Mouse (Mus musculus): ENCODE results near the gene Cct2.
A peak's percentile ranks its signal among the peaks of the same experiment; 100 is the strongest.
"Not testable (repeated sequence)": the region's sequence is repeated elsewhere in the genome, so short reads cannot be mapped to it uniquely, and the experiment has no call there.

Gene Cct2

DNA sequence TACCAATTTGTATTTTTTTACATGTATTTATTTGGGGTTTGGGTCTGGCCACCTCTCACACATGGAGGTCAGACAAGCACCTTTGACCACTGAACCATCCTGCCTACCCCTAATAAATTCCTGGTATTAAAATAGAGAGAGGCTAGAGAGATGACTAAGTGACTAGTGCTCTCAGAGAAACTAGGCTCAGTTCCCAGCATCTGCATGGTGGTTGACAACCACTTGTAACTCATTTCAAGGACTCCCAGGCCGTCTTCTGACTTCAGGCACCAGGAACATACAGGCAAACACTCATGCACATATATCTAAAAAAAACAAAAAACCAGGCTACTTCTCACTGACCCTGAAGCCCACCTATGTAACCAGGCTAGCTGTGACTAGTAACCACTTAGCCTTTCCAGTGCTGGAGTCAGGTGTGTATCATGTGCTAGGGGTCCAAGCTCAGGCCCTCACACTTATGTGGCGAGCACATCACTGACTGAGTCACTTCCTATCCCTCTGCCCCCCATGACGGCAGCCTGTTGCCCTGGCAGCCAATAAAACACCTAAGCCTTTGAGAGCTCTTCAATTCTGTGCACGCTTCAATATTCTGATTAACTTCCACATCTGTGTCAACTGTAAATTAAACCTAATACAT is 13.5 kb downstream of the Cct2 start:
- no peak for DNase-seq

DNA sequence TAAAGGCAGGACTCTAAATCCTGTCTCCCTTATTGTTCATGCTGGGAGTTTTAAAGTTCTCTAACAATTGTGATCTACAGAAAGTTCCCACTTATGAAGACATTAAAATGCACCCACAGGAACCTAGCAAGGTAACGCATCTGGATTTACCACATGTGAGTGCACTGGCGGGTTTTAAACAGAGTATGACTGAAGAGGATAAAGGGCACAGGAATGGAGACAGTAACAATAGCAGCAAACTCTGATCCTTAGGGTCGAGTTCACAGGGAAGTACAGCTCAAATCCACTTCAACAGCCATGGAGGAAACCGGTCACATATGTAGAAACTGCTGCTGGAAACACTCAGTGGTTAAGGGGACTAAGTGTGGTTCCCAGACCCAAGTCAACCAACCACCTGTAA is 14.4 kb downstream of the Cct2 start:
- DNase-seq, result no peak

- no peak for DNase-seq
Observed at GRCm38 (mm10) chr10:117045175-117046056, 18.2 kb downstream of the Cct2 start, which contains the start of gene Lrrc10. Lrrc10 (plus strand) TSS chr10:117045341.

DNA sequence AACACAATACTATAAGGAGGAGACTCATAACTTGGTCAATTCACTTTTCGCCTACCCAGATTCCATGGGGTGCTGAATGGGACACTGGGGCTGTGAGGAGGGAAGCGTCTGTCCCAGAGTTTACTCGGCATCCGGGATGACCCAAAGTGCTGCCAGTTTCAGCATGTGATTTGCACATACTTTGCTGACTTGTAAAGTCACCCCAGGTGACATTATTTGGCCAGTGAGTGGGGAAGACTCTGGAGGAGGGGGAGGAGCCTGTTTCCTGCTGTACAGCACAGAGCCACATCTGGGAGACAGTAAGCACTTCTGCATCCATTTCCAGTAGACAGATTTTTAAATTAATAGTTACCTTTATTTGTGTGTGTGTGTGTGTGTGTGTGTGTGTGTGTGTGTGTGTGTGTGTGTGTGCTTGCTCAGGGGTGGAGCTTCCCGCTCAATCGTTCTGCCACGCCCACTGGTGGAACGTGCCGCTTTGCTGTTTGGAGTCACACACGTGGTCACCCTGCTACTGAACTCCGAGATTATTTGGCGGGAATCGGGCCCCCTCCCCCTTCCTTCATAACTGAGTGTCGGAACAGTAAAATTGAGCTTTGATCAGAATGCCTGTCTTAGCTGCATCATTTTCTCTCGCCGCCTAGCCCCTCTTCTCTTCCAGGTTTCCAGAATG is 20.0 kb downstream of the Cct2 start:
- not testable (repeated sequence) for DNase-seq

DNA sequence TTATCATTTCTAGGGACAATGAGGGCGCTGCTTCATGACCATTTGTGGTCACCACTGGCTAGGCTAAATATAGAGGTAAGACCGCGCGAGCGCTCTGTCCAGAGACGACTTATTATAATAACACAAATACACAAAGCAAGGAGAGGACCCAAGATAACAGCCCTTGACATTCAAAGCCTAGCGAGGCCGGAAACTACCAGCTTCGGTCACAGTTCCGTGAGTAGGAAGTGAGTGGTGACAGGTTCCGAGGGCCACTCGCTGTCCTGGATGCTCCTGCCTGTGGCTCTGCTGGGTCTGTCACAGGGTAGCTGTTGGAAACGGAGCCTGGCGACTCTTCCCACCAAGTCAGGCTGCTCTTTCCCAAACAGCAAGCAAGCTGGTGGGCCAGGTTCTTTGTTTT is 21.3 kb downstream of the Cct2 start:
- no peak for DNase-seq

DNA sequence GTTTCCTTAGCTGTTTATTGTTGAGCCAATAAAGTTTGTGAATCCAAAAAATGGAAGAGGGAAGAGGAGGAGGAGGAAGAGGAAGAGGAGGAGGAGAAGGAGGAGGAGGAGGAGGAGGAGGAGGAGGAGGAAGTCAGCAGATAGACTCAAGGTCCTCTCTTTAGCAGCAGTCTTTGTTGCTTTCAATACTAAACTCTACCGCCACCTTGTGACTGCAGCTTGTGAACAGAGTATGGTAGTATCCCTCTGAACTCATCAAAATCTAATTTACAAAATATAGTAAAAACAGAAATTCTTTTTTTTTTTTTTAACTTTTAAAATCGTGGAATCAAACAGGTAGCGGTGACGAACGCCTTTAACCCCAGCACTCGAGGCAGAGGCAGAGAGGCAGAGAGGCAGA is 23.3 kb downstream of the Cct2 start:
- DNase-seq, result no peak

DNA sequence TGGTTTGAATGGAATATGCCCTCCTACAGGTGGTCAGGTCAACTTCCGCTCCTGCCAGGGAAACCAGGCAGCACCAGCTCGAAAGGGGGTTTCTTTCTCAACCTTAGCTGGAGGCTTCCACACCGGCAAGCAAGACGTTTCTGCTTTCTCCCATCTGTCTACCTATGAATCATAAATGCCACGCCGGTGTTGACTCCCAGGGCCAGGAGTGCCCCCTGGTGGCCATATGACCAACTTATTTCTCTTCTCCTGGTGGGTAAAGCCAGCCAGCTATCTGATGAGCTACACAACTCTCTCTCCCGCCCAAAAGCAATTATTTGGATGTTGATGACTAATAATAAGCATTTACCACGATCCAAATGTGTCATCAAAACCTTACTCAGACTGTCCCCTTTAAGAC is 29.8 kb downstream of the Cct2 start:
- DNase-seq, result peak; percentile 86

- DNase-seq, result no peak
Observed at GRCm38 (mm10) chr10:117031160-117031559, 32.5 kb downstream of the Cct2 start.

- no peak for DNase-seq
Observed at GRCm38 (mm10) chr10:117026176-117026575, 37.4 kb downstream of the Cct2 start.

GRCm38 (mm10) chr10:117025776-117026175 is 37.8 kb downstream of the Cct2 start:
- DNase-seq, result peak; percentile 33

- no peak for DNase-seq
Observed at GRCm38 (mm10) chr10:117023693-117024092, 39.9 kb downstream of the Cct2 start.

DNA sequence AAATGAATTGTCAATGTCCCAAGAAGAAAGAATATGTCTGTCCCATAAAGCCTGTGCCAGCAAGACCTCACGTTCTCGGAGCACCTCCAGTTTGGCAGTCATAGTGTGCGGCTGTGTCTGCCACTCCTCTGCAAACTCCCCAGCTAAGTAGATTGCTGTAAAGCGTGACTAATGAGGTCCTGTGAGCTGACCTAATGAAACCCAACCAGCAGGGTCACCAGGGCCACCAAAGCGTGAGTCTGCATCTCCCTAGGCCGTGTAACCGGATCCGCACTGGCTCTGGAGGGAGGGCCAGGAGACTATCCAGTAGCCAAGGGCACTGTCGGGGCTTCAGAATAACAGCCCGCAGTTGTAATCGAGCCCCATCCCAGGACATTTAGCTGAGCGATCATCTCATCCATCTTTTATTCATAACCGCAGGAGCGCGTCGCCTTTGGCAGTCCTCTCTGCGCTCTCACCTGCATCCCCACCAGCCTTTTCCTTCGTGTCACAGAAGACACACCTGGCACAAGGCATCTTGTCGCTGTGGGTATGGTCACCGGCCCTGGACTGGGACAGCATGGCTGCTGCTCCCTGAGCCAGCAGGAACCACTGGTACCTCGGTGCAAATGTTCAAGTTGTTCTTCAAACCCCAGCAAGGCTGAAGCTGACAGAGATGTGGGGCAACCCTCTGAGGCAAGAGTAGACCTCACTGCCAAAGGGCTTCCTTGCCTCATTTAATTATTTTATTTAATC is 42.4 kb downstream of the Cct2 start:
- peak; percentile 57 for DNase-seq

- no peak for DNase-seq
Observed at GRCm38 (mm10) chr10:117018281-117018840, 45.3 kb downstream of the Cct2 start.

- DNase-seq, result no peak
Observed at GRCm38 (mm10) chr10:117014565-117014964, 49.0 kb downstream of the Cct2 start.

GRCm38 (mm10) chr10:117013689-117014390 is 49.8 kb downstream of the Cct2 start:
- DNase-seq, result no peak

- DNase-seq, result no peak
Observed at GRCm38 (mm10) chr10:117011047-117011446, 52.6 kb downstream of the Cct2 start.

DNA sequence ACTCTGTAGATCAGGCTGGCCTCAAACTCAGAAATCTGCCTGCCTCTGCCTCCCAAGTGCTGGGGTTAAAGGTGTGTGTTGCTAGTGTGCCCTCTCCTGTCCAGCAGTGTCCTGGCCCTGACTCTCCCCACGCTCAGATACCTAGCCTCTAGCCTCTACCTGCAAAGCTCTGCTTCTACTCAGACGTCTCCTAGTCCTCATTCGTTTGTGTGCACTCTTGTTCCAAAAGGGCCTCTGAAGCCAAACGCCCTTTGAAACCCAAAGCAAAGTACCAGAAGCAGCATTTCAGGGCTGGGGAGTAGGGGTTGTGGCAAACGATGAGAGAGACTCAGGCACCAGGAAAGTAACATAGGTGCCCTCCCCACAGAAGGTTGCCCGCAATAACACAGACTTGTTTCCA is 53.9 kb downstream of the Cct2 start:
- DNase-seq, result peak; percentile 31

GRCm38 (mm10) chr10:117005707-117006464 is 57.7 kb downstream of the Cct2 start:
- DNase-seq, result no peak

GRCm38 (mm10) chr10:117004695-117005094 is 58.9 kb downstream of the Cct2 start:
- no peak for DNase-seq
